ENCODE assay signal across 8 mouse cellular contexts in the genomic region with DNA sequence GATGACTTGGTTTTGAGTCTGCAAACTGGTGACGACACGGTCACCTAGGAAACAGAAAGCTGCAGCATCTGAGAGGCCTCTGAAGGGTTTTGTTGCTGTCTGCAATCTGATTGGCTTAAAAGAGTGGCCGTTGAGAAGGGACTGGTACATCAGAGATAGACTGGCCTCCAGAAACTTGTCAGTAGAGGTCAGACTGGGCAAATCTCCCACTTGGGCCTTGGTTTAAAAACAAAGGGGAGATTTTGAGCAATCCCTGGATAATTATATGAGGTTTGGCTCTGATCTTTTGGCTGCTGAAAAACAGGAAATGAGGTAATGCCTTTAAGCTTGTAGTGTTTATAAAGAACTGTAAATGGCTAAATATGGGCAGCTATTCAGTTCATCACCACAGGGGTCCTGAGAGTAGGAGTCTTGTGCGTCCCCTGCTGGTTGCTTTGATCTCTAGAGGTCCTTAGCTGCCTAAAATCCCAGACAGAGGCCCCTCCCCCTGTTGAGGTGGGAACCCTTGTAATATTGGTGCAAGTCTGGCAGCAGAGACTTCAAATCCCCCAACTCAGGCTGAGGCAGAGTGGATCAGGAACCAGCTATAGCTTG. TPM values are rescaled to one million over a fixed set of nuclear protein-coding genes. Genes with fewer than 3 reads are reported as not detected.
DNase-seq lines count a peak whose midpoint lies in the region; ATAC-seq and TF ChIP-seq lines count a peak whose summit lies in the region.

No protein-coding gene starts in this region.

- no peaks in the 10 kb centered on the region for H3K9me3 ChIP-seq in ES-Bruce4 (replicated peaks; ENCODE audit: control insufficient read depth, insufficient read depth, low read length, poor library complexity, severe bottlenecking)
- no peaks in the 10 kb centered on the region for H3K9me3 ChIP-seq in forebrain, postnatal 0 days (ENCODE audit: low read length)

- H3K36me3 ChIP-seq in ES-Bruce4 (ENCODE audit: control insufficient read depth, insufficient read depth, low read length, poor library complexity, severe bottlenecking): no peaks in the 10 kb centered on the region
- H3K36me3 ChIP-seq in forebrain, postnatal 0 days (ENCODE audit: insufficient read depth): peaks cover 19% of the 10 kb centered on the region
- H3K36me3 ChIP-seq in thymus, adult 2 months (ENCODE audit: control insufficient read depth, insufficient read depth, low read length): no peaks in the 10 kb centered on the region

- TF ChIP-seq CTCF in ES-Bruce4 (IDR thresholded peaks at IDR 0.05; ENCODE audit: low read depth, low read length): peak; percentile 41
- TF ChIP-seq CTCF in forebrain, postnatal 0 days (IDR thresholded peaks at IDR 0.05; ENCODE audit: low read depth): peak; percentile 91
- TF ChIP-seq CTCF in lung, adult 2 months (IDR thresholded peaks at IDR 0.05; ENCODE audit: insufficient read depth, low read length): peak; percentile 59
- peak; percentile 57; the same call in 1 of the 2 replicates for TF ChIP-seq CTCF in olfactory bulb, adult 2 months (IDR thresholded peaks at IDR 0.05; ENCODE audit: insufficient read depth, low read depth, low read length)
- TF ChIP-seq CTCF in thymus, adult 2 months (IDR thresholded peaks at IDR 0.05; ENCODE audit: borderline replicate concordance, control insufficient read depth, extremely low read depth, insufficient read depth, low read length, poor library complexity): no peak

- TF ChIP-seq EP300 in ES-Bruce4 (IDR thresholded peaks at IDR 0.05; ENCODE audit: insufficient read depth, low read depth, low read length): no peak

- H3K4me1 ChIP-seq in ES-Bruce4 (ENCODE audit: control insufficient read depth, insufficient read depth, low read length): no peaks in the 10 kb centered on the region
- peaks cover 41% of the 10 kb centered on the region for H3K4me1 ChIP-seq in forebrain, postnatal 0 days (ENCODE audit: insufficient read depth)
- H3K4me1 ChIP-seq in lung, adult 2 months (ENCODE audit: control insufficient read depth, insufficient read depth, low read length): peaks cover 4% of the 10 kb centered on the region
- peaks cover 59% of the 10 kb centered on the region for H3K4me1 ChIP-seq in olfactory bulb, adult 2 months (ENCODE audit: control insufficient read depth, insufficient read depth, low read length)
- peaks cover 26% of the 10 kb centered on the region for H3K4me1 ChIP-seq in thymus, adult 2 months (replicated peaks; ENCODE audit: control insufficient read depth, insufficient read depth, low read length)

- H3K27me3 ChIP-seq in ES-Bruce4 (ENCODE audit: control insufficient read depth, insufficient read depth, low read length, poor library complexity, severe bottlenecking): no peaks in the 10 kb centered on the region
- H3K27me3 ChIP-seq in forebrain, postnatal 0 days (ENCODE audit: insufficient read depth, low read length): no peaks in the 10 kb centered on the region
- H3K27me3 ChIP-seq in thymus, adult 2 months (ENCODE audit: control insufficient read depth, insufficient read depth, low read length): no peaks in the 10 kb centered on the region

- peak overlapping the region; percentile 23; the same call in 1 of the 2 replicates for H3K4me2 ChIP-seq in forebrain, postnatal 0 days (ENCODE audit: low read depth)

- H3K4me3 ChIP-seq in ES-Bruce4 (ENCODE audit: low read depth, low read length): no peak overlapping the region
- H3K4me3 ChIP-seq in forebrain, postnatal 0 days (ENCODE audit: low read depth, low read length): no peak overlapping the region
- H3K4me3 ChIP-seq in lung, adult 2 months (replicated peaks; ENCODE audit: extremely low read depth, low read depth, low read length): no peak overlapping the region
- no peak overlapping the region for H3K4me3 ChIP-seq in olfactory bulb, adult 2 months (ENCODE audit: insufficient read depth, low read depth, low read length)
- no peak overlapping the region for H3K4me3 ChIP-seq in thymus, adult 2 months (ENCODE audit: control insufficient read depth, insufficient read depth, low read length)

- ATAC-seq in forebrain, postnatal 0 days: peak; percentile 93

- H3K9ac ChIP-seq in ES-Bruce4 (ENCODE audit: low read depth, poor library complexity, severe bottlenecking): no peak overlapping the region
- H3K9ac ChIP-seq in forebrain, postnatal 0 days: peak overlapping the region; percentile 25; the same call in 1 of the 2 replicates

- no peak for TF ChIP-seq POLR2A in ES-Bruce4 (IDR thresholded peaks at IDR 0.05; ENCODE audit: insufficient read depth, low read length)
- no peak for TF ChIP-seq POLR2A in lung, adult 2 months (IDR thresholded peaks at IDR 0.05; ENCODE audit: borderline replicate concordance, extremely low read depth, low read depth, low read length)
- TF ChIP-seq POLR2A in olfactory bulb, adult 2 months (IDR thresholded peaks at IDR 0.05; ENCODE audit: insufficient read depth, low read depth, low read length): no peak
- TF ChIP-seq POLR2A in thymus, adult 2 months (IDR thresholded peaks at IDR 0.05; ENCODE audit: control insufficient read depth, extremely low read depth, insufficient read depth, low read length, poor library complexity): no peak

- H3K27ac ChIP-seq in ES-Bruce4 (ENCODE audit: insufficient read depth, low read length): no peak overlapping the region
- peak overlapping the region; percentile 82 for H3K27ac ChIP-seq in forebrain, postnatal 0 days (ENCODE audit: low read depth, low read length)
- H3K27ac ChIP-seq in olfactory bulb, adult 2 months (ENCODE audit: insufficient read depth, low read depth, low read length): peak overlapping the region; percentile 93
- peak overlapping the region; percentile 89 for H3K27ac ChIP-seq in thymus, adult 2 months (ENCODE audit: control insufficient read depth, insufficient read depth, low read length)

- under 1% methylated on average over 4 of the region's 4 CpGs for WGBS in forebrain, postnatal 0 days
- 10% methylated on average over 4 of the region's 4 CpGs for WGBS in lung, adult 2 months
- WGBS in olfactory bulb, adult 2 months: 4% methylated on average over 4 of the region's 4 CpGs
- whole genome bisulfite sequencing in thymus, adult 2 months: 26% methylated on average over 4 of the region's 4 CpGs

- DNase-seq in c-Kit-positive CD71-negative TER-119-negative erythroid progenitor cells, embryonic 14.5 days (ENCODE audit: low read depth): peak; percentile 74
- peak; percentile 88 for DNase-seq in forebrain, postnatal 0 days
- DNase-seq in heart, postnatal 4 days: peak; percentile 83
- peak; percentile 76 to 88 for DNase-seq in layer of hippocampus, adult 18-20 months (ENCODE audit: low spot score in 2 of 2)
- DNase-seq in lung, adult 2 months: peak; percentile 30
- DNase-seq in thymus, adult 2 months: peak; percentile 53

RNA-seq across cellular contexts. Expression of a gene that starts 13.7 kb away (rescaled TPM):
- 32.3 and 32.4 TPM in 2 replicates for polyA plus RNA-seq in ES-Bruce4 (2011; ENCODE audit: insufficient read depth, insufficient read length, low read depth, missing spikeins)
- total RNA-seq in forebrain, postnatal 0 days (2014; rRNA removed): 27.9 and 32.8 TPM in 2 replicates
- 27.2 and 30.6 TPM in 2 replicates for polyA plus RNA-seq in forebrain, postnatal 0 days (2015; fragmentation: Nextera tagmentation; extraction: Ambion mirVana)
- total RNA-seq in heart, postnatal 4 days (2021): 10 to 100 TPM; 14.6 to 14.9 TPM
- total RNA-seq in layer of hippocampus, adult 18-20 months (2021): 10 to 100 TPM; 29.9 to 35.2 TPM
- polyA plus RNA-seq in lung, adult 2 months (2012; rRNA removed): 6.7 and 7.0 TPM in 2 replicates
- not detected in 2 replicates for polyA plus RNA-seq in olfactory bulb, adult 2 months (2012; ENCODE audit: insufficient read depth, insufficient read length, low replicate concordance, missing spikeins)
- polyA plus RNA-seq in thymus, adult 2 months (2012; rRNA removed): 6.8 TPM in 2 replicates

RNA-seq across cellular contexts. Expression of a gene that starts 25.5 kb away (rescaled TPM):
- not detected in 2 replicates for polyA plus RNA-seq in ES-Bruce4 (2011; ENCODE audit: insufficient read depth, insufficient read length, low read depth, missing spikeins)
- 1.1 and 2.2 TPM in 2 replicates for total RNA-seq in forebrain, postnatal 0 days (2014; rRNA removed)
- polyA plus RNA-seq in forebrain, postnatal 0 days (2015; fragmentation: Nextera tagmentation; extraction: Ambion mirVana): 1.3 and 1.4 TPM in 2 replicates
- total RNA-seq in heart, postnatal 4 days (2021): not detected
- under 1 TPM in 1 of 2 experiments, not detected in 1; 0.40 TPM for total RNA-seq in layer of hippocampus, adult 18-20 months (2021)
- 2.0 and 3.0 TPM in 2 replicates for polyA plus RNA-seq in lung, adult 2 months (2012; rRNA removed)
- not detected in 2 replicates for polyA plus RNA-seq in olfactory bulb, adult 2 months (2012; ENCODE audit: insufficient read depth, insufficient read length, low replicate concordance, missing spikeins)
- 2.8 and 4.7 TPM in 2 replicates for polyA plus RNA-seq in thymus, adult 2 months (2012; rRNA removed)

RNA-seq across cellular contexts. Expression of a gene that starts 54.1 kb away (rescaled TPM):
- 20.8 and 26.5 TPM in 2 replicates for polyA plus RNA-seq in ES-Bruce4 (2011; ENCODE audit: insufficient read depth, insufficient read length, low read depth, missing spikeins)
- total RNA-seq in forebrain, postnatal 0 days (2014; rRNA removed): 99.6 and 112 TPM in 2 replicates
- 27.4 and 28.9 TPM in 2 replicates for polyA plus RNA-seq in forebrain, postnatal 0 days (2015; fragmentation: Nextera tagmentation; extraction: Ambion mirVana)
- total RNA-seq in heart, postnatal 4 days (2021): 10 to 100 TPM; 22.2 to 23.8 TPM
- total RNA-seq in layer of hippocampus, adult 18-20 months (2021): 100 to 1,000 TPM in 1 of 2 experiments, 10 to 100 TPM in 1; 97.0 to 102 TPM
- 17.1 and 23.2 TPM in 2 replicates for polyA plus RNA-seq in lung, adult 2 months (2012; rRNA removed)
- not detected in 2 replicates for polyA plus RNA-seq in olfactory bulb, adult 2 months (2012; ENCODE audit: insufficient read depth, insufficient read length, low replicate concordance, missing spikeins)
- polyA plus RNA-seq in thymus, adult 2 months (2012; rRNA removed): 15.9 and 19.6 TPM in 2 replicates

Comparison
In these comparisons a context has a peak if more than half of its experiments do, and no peak if none do; other contexts are left out.
1. DNase-seq: peak in every context shown above with its lines; median percentile 88 in forebrain, postnatal 0 days; 83 in heart, postnatal 4 days; 82 in layer of hippocampus, adult 18-20 months; 74 in c-Kit-positive CD71-negative TER-119-negative erythroid progenitor cells, embryonic 14.5 days; 53 in thymus, adult 2 months; 30 in lung, adult 2 months.